Mouse (Mus musculus) liver, embryonic 12.5 days (tissue): ENCODE measurements around the gene Plvap. TPM values are rescaled to one million over a fixed set of nuclear protein-coding genes. Genes with fewer than 3 reads are reported as not detected.

Experiments used
- ATAC-seq: fragments of 200-750 bp; cut with Nextera tagmentation; 2 replicates; pipeline ENCODE4 v1.8.0; 2017; ENCODE audit warnings: moderate number of reproducible peaks, mild to moderate bottlenecking, moderate library complexity
- H3K27ac ChIP-seq: fragments of 300-500 bp; sonication (generic); 2 replicates; pipeline ENCODE4 v1.5.1; 2016; ENCODE audit warnings: mild to moderate bottlenecking
- H3K27me3 ChIP-seq: fragments of 300-500 bp; sonication (generic); replicated peaks from 2 replicates; pipeline ENCODE4 v1.6.1; 2016; ENCODE audit warnings: mild to moderate bottlenecking, moderate library complexity
- H3K36me3 ChIP-seq: fragments of 300-500 bp; sonication (generic); 2 replicates; pipeline ENCODE4 v1.6.1; 2016; ENCODE audit warnings: mild to moderate bottlenecking, moderate library complexity
- H3K4me1 ChIP-seq: fragments of 300-500 bp; sonication (generic); 2 replicates; pipeline ENCODE4 v1.6.1; 2016
- H3K4me2 ChIP-seq: fragments of 300-500 bp; sonication (generic); 2 replicates; pipeline ENCODE4 v1.6.1; 2016; ENCODE audit warnings: mild to moderate bottlenecking, moderate library complexity
- H3K4me3 ChIP-seq: fragments of 300-500 bp; sonication (generic); 2 replicates; pipeline ENCODE4 v1.5.1; 2016; ENCODE audit warnings: mild to moderate bottlenecking, moderate library complexity
- H3K9ac ChIP-seq: fragments of 300-500 bp; sonication (generic); 2 replicates; pipeline ENCODE4 v1.6.1; 2016; ENCODE audit warnings: mild to moderate bottlenecking, moderate library complexity
- H3K9me3 ChIP-seq: fragments of 300-500 bp; sonication (generic); replicated peaks from 2 replicates; pipeline ENCODE4 v1.6.1; 2016; ENCODE audit warnings: mild to moderate bottlenecking, moderate library complexity
- WGBS: fragments of 180-500 bp; shearing (Covaris S2); methylation state at CpG from one replicate; pipeline ENCODE4 v1.1.7; 2016; ENCODE audit not compliant: insufficient replicate concordance; 5-methylcytosine and 5-hydroxymethylcytosine counted together
- polyA plus RNA-seq: library from polyadenylated mRNA; unstranded; fragments of >200 nt; fragmentation: Nextera tagmentation; extraction: Ambion mirVana; gene quantifications from 2 replicates; pipeline ENCODE4 v1.2.1, GENCODE M21; 2016

The Plvap gene
- polyA plus RNA-seq, 1 experiment from 2014 or later = 46.7 TPM

DNA sequence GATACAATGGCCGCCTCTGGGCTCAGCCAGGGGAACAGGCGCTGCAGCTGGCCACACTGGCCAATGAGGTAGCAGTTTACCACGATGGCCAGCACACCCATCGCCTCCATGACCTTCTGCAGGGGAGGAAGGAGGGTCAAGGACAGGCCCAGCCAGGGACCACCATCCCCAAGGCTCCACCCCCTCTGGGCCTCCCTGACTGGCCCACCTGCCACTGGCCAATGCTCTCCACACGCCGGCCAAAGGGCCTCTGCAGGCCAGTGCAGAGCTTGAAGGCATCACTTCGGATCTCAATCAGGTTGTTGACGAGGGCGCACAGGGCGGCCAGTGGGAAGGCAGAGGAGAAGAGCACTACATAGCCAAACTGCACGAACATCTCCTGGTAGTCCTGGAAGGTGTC, 32.6 kb downstream of the Plvap start:
- H3K27me3 ChIP-seq = peaks cover 45% of the 10 kb centered on the region
- ATAC-seq = no peak
- no peak overlapping the region for H3K4me2 ChIP-seq
- H3K27ac ChIP-seq = no peak overlapping the region
- no peak overlapping the region for H3K9ac ChIP-seq
- no peaks in the 10 kb centered on the region for H3K9me3 ChIP-seq
- peaks cover 54% of the 10 kb centered on the region for H3K4me1 ChIP-seq
- H3K36me3 ChIP-seq = peaks cover 19% of the 10 kb centered on the region
- WGBS = 74% methylated on average over 11 of the region's 11 CpGs
- no peak overlapping the region for H3K4me3 ChIP-seq

DNA sequence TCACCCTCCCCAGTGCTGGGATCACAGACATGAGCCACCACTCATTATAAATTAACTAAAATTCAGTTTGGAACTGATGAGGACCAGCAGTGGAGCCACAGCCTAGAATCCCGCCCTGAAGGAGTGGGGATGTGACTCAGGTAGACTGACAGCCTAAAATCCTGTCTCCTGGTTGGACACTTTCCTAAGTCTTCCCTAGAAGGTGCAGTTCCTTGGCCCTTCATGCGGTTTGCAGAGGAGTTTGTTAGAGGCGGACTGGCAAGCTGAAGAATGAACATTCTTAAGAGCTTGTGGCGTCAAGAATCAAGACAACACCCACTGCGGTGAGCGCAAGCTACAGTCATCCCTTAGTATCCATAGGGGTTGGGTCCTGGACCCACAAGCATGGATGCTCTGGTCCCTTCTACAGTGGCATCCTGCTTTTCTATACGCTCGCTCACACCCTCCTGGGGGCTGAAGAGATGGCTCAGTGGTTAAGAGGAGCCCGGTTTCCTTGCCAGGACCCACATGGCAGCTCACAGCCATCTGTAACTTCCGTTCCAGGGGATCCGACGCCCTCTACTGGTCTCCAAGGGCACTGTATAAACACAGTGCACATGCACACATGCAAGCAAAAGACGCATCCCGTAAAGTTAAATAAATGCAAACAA, 34.2 kb downstream of the Plvap start:
- no peak overlapping the region for H3K27ac ChIP-seq
- peaks cover 35% of the 10 kb centered on the region for H3K36me3 ChIP-seq
- ATAC-seq = no peak

DNA sequence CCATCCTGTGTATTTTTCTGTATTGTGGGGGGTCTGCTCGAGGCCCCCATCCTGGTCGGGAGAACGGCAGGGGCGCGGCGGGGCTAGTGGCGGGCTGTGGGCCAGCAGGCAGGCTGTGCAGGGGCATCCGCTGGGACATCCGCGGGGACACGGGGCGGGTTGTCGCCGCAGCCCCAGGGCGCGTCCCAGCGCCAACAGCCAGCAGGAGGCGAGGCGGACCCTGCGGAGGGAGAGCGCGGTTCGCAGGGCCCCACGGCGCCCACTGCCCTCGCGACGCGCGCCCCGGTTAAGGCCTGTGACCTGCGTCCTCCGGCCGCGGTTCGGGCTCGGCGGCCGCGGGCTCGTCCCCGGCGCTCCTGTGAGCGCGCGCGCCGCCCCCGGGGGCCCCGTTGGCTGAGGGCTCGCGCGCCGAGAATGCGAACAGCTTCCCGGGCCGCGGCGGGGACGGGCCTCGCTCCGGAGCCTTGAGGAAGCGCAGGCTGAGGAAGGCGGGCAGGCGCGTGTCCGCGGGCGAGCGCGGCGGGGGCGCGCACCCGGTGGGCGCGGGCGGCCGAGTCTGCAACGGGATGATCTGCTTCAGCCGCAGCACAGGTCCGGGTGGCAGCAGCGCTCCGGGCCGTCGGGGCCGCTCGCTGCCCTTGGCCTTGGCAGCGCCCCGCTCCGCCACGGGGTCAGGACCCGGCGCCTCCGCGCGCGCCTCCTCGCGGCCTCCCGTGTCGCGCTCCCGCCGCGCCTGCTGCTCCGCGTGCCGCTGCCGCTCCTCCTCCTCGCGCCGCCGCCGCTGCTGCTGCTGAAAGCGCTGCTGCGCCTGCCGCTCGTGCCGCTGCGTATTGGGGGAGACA, 35.2 kb downstream of the Plvap start:
- Histone ChIP-seq H3K27me3 (peaks cover 33% of the 10 kb centered on the region), H3K9ac (peak overlapping the region; percentile 78), H3K9me3 (no peaks in the 10 kb centered on the region), H3K4me1 (peaks cover 52% of the 10 kb centered on the region), H3K27ac (peak overlapping the region; percentile 79), H3K36me3 (peaks cover 43% of the 10 kb centered on the region), H3K4me2 (peak overlapping the region; percentile 97), H3K4me3 (peak overlapping the region; percentile 69)
- peak; percentile 79 for ATAC-seq
- under 1% methylated on average over 110 of the region's 121 CpGs for WGBS

More for the DNA sequence above, 34.2 kb downstream of the Plvap start:
- Histone ChIP-seq H3K9me3 (no peaks in the 10 kb centered on the region), H3K27me3 (peaks cover 43% of the 10 kb centered on the region), H3K4me2 (peak overlapping the region; percentile 97), H3K4me1 (peaks cover 53% of the 10 kb centered on the region), H3K4me3 (peak overlapping the region; percentile 69), H3K9ac (peak overlapping the region; percentile 78)
- 28% methylated on average over 14 of the region's 14 CpGs for WGBS

DNA sequence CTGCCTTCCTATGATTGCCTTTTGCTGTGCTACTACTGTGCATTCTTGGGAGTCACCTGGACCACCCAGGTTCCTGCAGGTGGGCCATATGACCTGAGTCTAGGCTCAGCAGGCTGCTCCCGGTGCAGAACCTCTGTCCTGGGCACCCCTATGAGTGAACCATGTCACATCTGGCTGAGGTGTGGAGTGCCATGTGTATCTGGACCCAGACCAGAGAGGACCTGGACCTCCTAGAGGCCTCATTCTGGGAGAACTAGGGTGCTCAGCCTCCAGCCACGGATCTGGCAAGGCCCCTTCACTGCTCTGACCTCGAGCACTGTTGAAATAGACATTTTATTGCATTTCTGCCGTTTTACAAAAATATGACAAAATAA, 35.9 kb downstream of the Plvap start:
- Histone ChIP-seq H3K27me3 (peaks cover 27% of the 10 kb centered on the region), H3K9ac (peak overlapping the region; percentile 78), H3K9me3 (no peaks in the 10 kb centered on the region), H3K27ac (0 out of 2 replicates have a peak overlapping the region, but pooled peaks have one; percentile 79), H3K36me3 (peaks cover 49% of the 10 kb centered on the region), H3K4me1 (peaks cover 50% of the 10 kb centered on the region), H3K4me3 (peak overlapping the region; percentile 69), H3K4me2 (peak overlapping the region; percentile 97)
- WGBS = 33% methylated on average over 4 of the region's 4 CpGs
- no peak for ATAC-seq

- ATAC-seq = no peak
- Histone ChIP-seq H3K4me1 (peaks cover 50% of the 10 kb centered on the region), H3K27me3 (peaks cover 22% of the 10 kb centered on the region), H3K9ac (no peak overlapping the region), H3K9me3 (no peaks in the 10 kb centered on the region), H3K27ac (no peak overlapping the region), H3K4me3 (peak overlapping the region; percentile 69; the same call in 1 of the 2 replicates), H3K36me3 (peaks cover 56% of the 10 kb centered on the region), H3K4me2 (peak overlapping the region; percentile 97)
- 87% methylated on average over 25 of the region's 25 CpGs for WGBS
Measured at GRCm38 (mm10) chr8:71474785-71475701, 36.5 kb downstream of the Plvap start.

- 90% methylated on average over 18 of the region's 18 CpGs for WGBS
- no peak for ATAC-seq
- Histone ChIP-seq H3K9ac (no peak overlapping the region), H3K27me3 (peaks cover 21% of the 10 kb centered on the region), H3K27ac (no peak overlapping the region), H3K4me2 (no peak overlapping the region), H3K36me3 (peaks cover 56% of the 10 kb centered on the region), H3K4me1 (peaks cover 50% of the 10 kb centered on the region), H3K9me3 (no peaks in the 10 kb centered on the region), H3K4me3 (no peak overlapping the region)
Measured at GRCm38 (mm10) chr8:71474344-71474743, 37.2 kb downstream of the Plvap start.

DNA sequence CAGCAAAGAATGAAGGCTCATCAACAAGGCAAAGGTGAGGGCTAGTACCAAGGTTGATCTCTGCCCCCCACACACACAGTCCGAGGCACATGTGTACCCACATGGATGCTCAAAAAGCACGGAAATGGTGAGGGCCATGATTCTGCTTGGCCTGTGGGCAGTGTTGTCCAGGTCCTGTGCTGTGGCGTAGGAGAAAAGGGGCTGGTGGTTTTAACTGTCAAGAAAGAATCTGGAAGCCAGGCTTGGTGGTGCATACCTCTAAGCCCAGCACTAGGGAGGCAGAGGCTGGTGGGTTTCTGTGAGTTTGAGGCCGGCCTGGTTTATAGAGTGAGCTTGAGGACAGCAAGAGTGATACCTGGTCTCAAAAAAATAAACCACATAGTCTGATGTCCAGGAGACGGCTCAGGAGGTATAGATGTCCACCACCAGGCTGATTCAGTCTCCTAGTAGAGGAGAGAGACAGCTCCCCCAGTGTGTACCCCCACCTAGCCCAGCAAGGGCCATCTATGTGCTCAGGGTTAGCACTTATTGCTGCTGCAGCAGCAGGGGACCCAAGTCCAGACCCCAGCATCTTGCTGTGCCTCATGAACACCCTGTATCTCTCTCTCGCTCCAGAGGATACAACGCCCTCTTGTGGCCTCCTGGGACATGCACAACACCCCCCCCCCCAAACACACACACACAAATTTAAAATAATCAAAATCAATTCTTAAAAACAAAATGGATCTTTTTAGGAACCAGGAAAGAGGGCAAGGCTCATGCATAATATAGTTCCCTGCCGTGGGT, 38.8 kb downstream of the Plvap start:
- Histone ChIP-seq H3K4me1 (peaks cover 55% of the 10 kb centered on the region), H3K9me3 (no peaks in the 10 kb centered on the region), H3K4me2 (no peak overlapping the region), H3K27ac (no peak overlapping the region), H3K4me3 (no peak overlapping the region), H3K27me3 (peaks cover 8% of the 10 kb centered on the region), H3K9ac (no peak overlapping the region), H3K36me3 (peaks cover 56% of the 10 kb centered on the region)
- WGBS = 85% methylated on average over 8 of the region's 8 CpGs
- ATAC-seq = no peak

DNA sequence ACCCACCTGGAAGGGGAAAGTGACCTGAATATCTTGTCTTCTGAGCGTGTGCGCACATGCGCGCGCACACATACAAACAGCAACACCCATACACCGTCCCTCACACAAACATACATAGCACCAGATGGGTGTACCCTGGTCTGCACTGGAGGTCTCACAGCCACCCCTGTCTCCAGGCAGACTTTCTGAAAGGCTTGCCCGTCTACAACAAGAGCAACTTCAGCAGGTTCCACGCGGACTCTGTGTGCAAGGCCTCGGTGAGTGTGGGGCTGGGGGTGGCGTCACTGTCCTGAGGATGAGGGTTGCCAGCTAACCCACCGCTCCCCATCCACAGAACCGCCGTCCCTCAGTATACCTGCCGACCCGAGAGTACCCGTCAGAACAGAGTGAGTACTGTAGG, 39.7 kb downstream of the Plvap start:
- peaks cover 61% of the 10 kb centered on the region for H3K36me3 ChIP-seq
- WGBS = 89% methylated on average over 17 of the region's 17 CpGs
- no peak for ATAC-seq

DNA sequence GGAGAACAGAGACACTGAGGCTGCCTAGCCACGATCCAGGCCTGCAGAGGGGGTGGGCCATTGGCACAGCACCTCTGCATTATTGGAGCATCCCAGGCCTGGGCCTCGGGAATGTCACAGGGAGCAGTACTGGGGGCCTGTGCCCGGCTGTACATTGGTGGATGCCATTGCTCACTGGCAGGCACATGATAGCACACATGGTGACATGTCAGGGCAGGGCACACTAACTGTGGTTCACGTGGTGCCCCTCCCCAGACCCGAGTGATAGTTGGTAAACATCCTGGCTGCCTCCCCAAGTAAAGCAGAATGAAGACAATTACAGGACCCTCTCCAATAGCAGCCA, 40.7 kb downstream of the Plvap start:
- Histone ChIP-seq H3K4me2 (peak overlapping the region; percentile 95), H3K27ac (no peak overlapping the region), H3K4me3 (no peak overlapping the region), H3K27me3 (no peaks in the 10 kb centered on the region), H3K36me3 (peaks cover 70% of the 10 kb centered on the region), H3K9me3 (no peaks in the 10 kb centered on the region), H3K4me1 (peaks cover 41% of the 10 kb centered on the region), H3K9ac (peak overlapping the region; percentile 92; the same call in 1 of the 2 replicates)
- WGBS = 76% methylated on average over 5 of the region's 5 CpGs
- no peak for ATAC-seq

More for the DNA sequence above, 39.7 kb downstream of the Plvap start:
- Histone ChIP-seq H3K9me3 (no peaks in the 10 kb centered on the region), H3K27me3 (no peaks in the 10 kb centered on the region), H3K4me3 (no peak overlapping the region), H3K9ac (no peak overlapping the region), H3K4me2 (no peak overlapping the region), H3K4me1 (peaks cover 46% of the 10 kb centered on the region), H3K27ac (no peak overlapping the region)

- 80% methylated on average over 3 of the region's 3 CpGs for WGBS
- ATAC-seq = no peak
- Histone ChIP-seq H3K36me3 (peaks cover 69% of the 10 kb centered on the region), H3K4me3 (peak overlapping the region; percentile 84), H3K9me3 (no peaks in the 10 kb centered on the region), H3K9ac (peak overlapping the region; percentile 92), H3K4me2 (peak overlapping the region; percentile 95), H3K27ac (peak overlapping the region; percentile 23; the same call in 1 of the 2 replicates), H3K27me3 (no peaks in the 10 kb centered on the region), H3K4me1 (peaks cover 41% of the 10 kb centered on the region)
Measured at GRCm38 (mm10) chr8:71470146-71470912, 41.2 kb downstream of the Plvap start.
